Mouse (Mus musculus): ENCODE data around the gene Synpr.

The Synpr gene

GRCm38 (mm10) chr14:13553616-13554370, 269.2 kb downstream of the Synpr start:
- DNase-seq: no peak

DNA sequence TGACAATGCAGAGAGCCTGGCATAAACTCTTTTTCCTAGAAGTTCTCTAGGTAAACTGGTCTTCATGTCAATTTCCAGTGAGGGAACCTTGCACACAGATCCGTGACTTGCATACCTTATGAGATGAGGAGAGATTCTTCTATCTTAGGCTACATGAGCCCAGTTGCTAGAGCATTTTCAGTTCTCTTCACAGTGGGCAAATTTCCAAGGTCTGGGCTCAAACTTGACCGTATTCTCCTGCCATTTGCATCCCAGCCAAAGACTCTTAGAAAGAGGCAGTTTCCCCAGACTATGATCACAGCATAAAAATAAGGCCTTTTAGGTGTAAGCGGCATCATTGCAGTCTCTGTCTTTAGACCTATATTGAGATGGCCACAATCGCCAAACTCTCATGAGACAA, 270.1 kb downstream of the Synpr start:
- no peak for DNase-seq

DNA sequence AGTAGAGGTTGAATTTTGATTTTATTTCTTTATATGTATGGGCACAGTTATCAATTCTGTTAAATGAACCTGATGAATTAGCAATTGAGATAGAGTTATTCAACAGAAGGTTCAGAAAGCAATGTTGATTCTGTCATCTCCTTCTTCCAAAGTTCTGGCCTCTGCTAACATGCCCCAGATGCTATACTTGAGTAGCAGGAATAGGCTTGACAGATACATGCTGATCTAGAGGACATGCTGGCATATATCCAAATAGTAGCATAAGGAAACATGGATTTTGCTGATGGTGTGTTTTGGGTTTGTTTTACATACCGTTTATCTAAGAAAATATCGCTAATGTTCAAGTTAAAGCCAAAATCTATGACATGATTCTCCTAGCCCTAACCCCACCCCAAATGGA, 273.5 kb downstream of the Synpr start:
- DNase-seq: no peak

DNA sequence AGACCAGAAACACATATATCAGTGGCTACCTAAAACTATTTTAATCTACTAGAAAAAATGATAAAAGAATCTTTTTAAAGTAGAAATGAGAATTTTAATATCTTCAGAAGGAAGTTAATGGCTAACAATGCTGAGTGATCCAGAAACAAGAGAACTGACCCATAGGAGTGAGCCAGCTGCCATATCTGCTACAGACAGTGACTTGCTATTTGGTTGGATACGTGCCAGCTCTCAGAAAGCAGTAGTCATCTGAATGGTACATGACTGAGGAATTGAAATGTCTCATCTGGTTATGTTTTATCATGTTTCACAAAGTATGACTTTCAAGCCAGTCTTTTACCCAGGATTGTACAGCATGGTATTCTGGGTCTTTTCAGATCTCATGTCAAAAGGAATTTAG, 282.7 kb downstream of the Synpr start:
- DNase-seq: no peak

- no peak for DNase-seq
These were observed 283.4 kb downstream of the Synpr start for GRCm38 (mm10) chr14:13567996-13568395.

DNA sequence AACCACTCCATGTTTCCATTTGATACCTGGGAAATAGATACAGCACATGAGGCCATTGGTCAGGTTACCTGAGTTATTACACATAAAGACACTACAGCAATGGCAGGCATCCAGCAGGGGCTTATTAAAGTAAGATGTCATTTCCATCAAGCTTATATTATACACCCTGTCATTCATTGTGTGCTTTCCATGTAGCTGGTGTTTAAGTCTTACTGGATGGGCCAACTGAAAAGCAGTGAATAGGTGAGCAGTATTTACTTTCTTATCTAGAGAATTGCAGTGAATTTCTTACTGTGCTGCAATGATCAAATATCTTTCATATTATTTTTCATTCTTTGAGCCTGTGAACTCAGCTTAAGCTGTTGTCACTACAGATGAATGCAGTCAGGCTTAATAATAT, 287.4 kb downstream of the Synpr start:
- DNase-seq: no peak

GRCm38 (mm10) chr14:13572530-13572929, 287.9 kb downstream of the Synpr start:
- DNase-seq: no peak

- DNase-seq: no peak
These were observed 293.5 kb downstream of the Synpr start for GRCm38 (mm10) chr14:13578101-13578500.

GRCm38 (mm10) chr14:13578744-13579143, 294.2 kb downstream of the Synpr start:
- no peak for DNase-seq

DNA sequence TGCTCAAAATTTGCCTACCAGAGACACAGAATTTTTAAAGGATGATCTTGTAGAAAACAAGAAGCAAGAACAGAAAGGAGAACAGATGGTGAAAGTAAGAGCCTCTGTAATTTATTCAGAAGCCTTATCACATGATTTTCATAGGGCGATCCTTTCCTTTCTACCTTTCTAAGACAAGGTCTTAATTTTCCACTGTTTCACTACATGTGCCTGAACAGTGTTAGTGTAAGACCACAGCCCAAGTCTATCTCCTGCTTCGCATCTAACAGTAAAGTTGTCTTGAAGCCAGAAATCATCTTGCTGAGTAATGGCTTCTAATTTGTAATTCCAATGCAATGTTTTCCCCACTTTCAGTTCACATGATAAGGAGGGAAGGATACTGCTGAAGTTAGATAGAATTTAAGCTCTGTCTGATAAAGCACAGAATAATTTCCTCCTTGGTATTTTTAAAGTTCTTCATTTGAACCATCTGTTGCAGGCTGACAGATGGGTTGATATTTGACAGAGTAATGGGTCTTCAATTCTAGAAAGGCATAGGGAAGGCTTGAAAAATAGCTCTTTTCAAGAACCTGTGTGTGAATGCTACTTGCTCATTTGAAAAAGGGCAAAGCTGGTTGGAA, 308.9 kb downstream of the Synpr start:
- DNase-seq: no peak

GRCm38 (mm10) chr14:13596251-13596650, 311.7 kb downstream of the Synpr start:
- DNase-seq: no peak

GRCm38 (mm10) chr14:13597204-13597603, 312.6 kb downstream of the Synpr start:
- DNase-seq: no peak

DNA sequence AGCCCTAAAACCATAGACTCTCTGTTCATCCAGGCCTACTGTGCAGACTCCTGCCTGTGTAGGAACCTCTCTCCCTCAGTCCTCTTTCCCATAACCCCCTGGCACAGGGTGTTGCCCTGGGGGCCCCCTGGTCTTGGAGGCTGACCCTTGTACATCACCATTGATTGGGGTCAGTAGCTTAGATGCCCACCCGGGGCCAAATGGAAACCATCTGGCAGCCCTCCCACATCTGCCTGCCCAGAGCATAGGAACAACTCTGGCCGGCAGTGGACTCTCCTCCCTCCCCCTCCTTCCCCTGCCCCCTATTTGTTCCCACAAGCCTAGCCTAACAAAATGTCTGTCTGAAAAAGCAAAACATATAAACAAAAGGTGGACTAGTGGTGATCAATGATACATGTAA, 336.0 kb downstream of the Synpr start:
- no peak for DNase-seq

DNA sequence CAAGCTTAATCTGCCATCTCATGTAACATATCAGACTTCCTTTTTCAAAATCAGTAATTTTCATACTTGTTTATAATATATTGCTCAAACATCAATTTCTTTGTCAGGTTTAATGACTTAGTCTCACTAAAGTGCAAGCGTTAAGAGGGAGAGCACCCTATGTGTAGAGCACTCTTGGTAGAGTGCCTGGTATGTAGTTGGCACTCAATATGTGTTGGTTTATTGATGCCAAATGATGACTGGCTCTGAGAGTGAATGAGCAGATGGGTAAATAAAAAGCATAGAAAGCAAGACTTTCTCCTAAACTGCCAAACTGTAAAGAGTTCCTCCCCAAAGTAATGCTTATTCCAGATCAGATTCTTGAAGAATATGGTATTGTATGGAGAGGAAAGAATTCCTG, 365.3 kb downstream of the Synpr start:
- DNase-seq: no peak

GRCm38 (mm10) chr14:13651039-13651438, 366.5 kb downstream of the Synpr start:
- DNase-seq: no peak

- no peak for DNase-seq
These were observed 367.1 kb downstream of the Synpr start for GRCm38 (mm10) chr14:13651541-13652298.

Data from spleen, adult 18-20 months (tissue).